Mouse (Mus musculus) kidney, adult 11 months (tissue): ENCODE measurements around the gene Gpsm3.

ENCODE experiments used
- DNase-seq: peaks from one replicate; pipeline ENCODE4 v3.0.0; 2022

Gpsm3 gene

GRCm38 (mm10) chr17:34631647-34632046 is 42.0 kb downstream of the Gpsm3 start:
- DNase-seq, result no peak

- DNase-seq, result peak; percentile 87
Observed at GRCm38 (mm10) chr17:34632261-34632691, 42.7 kb downstream of the Gpsm3 start.

DNA sequence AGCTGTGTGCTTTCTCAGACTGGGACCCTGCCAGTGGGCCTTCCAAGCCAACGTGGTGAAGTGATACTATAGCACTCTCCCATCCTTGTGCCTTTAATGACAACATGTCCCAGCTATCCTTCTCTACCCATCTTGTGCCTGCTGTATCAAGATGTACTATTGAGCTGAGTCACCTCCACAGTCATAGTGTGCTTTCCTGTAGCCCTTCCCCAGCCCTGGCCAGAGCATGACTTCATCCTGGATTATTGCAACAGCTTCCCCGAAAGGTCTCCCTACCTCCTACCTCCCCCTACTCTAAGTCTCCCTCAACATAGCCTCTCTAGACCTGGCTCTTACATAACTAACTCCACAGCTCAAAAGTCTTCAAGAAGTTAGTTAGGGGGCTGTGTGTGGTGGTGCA is 46.1 kb downstream of the Gpsm3 start:
- no peak for DNase-seq

- DNase-seq, result no peak
Observed at GRCm38 (mm10) chr17:34637459-34637858, 47.9 kb downstream of the Gpsm3 start.

DNA sequence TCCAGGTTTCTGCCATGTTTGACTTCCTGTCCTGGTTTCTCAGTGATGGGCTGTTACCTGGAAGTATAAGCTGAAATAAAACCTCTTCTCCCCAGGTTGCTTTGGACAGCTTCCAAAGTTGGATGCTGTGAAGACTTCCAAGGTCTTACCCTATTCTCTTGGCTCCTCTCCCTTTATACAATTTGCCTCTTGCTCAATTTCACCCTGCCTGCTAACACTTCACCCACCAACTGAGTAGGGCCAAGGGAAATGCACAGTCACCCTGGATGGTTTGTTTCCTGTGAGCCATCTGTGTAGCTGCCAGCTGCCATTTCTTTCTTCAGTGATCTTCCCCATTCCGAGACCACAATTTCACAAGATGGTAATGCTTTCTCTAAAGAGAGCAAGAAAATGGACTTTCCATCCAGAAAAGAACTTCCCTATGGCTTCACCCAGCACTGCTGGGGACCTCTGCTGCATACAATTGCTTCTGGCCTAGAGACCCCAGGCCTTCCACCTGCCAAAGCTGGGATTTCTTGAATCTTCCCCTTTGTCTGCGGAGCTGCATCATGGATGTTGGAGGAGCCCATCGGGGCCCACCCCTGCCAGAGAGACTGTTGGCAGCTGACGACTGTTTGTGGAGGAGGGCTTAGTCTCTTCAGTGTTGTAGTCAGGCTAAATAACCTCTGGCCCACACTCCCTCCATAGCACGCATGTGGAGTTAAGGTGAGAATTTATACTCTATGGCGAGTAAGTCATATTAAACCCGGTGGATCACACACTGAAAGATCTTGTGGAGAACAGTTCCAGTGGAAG is 50.1 kb downstream of the Gpsm3 start:
- DNase-seq, result no peak

- no peak for DNase-seq
Observed at GRCm38 (mm10) chr17:34640778-34641601, 51.4 kb downstream of the Gpsm3 start.
